Mouse (Mus musculus): ENCODE data around the gene Ptcd2. TPM values are rescaled to one million over a fixed set of nuclear protein-coding genes. Genes with fewer than 3 reads are reported as not detected.

Ptcd2 gene
- total RNA-seq, 2 experiments from 2014 or later: 24.7 to 25.2 TPM

GRCm38 (mm10) chr13:99306164-99306563, 38.3 kb downstream of the Ptcd2 start:
- DNase-seq (ENCODE audit: low spot score): no peak

- DNase-seq (ENCODE audit: low spot score): peak; percentile 48
These were observed 39.3 kb downstream of the Ptcd2 start for GRCm38 (mm10) chr13:99305186-99305585.

GRCm38 (mm10) chr13:99304365-99304764, 40.1 kb downstream of the Ptcd2 start:
- peak; percentile 47 for DNase-seq (ENCODE audit: low spot score)

- DNase-seq (ENCODE audit: low spot score): no peak
These were observed 40.7 kb downstream of the Ptcd2 start for GRCm38 (mm10) chr13:99303846-99304245.

- DNase-seq (ENCODE audit: low spot score): no peak
These were observed 44.6 kb downstream of the Ptcd2 start for GRCm38 (mm10) chr13:99299921-99300320.

GRCm38 (mm10) chr13:99294176-99294575, 50.3 kb downstream of the Ptcd2 start:
- DNase-seq (ENCODE audit: low spot score): no peak

GRCm38 (mm10) chr13:99290766-99291165, 53.7 kb downstream of the Ptcd2 start:
- DNase-seq (ENCODE audit: low spot score): no peak

- no peak for DNase-seq (ENCODE audit: low spot score)
These were observed 56.7 kb downstream of the Ptcd2 start for GRCm38 (mm10) chr13:99287786-99288185.

- no peak for DNase-seq (ENCODE audit: low spot score)
These were observed 57.3 kb downstream of the Ptcd2 start for GRCm38 (mm10) chr13:99287207-99287606.

- DNase-seq (ENCODE audit: low spot score): no peak
These were observed 59.3 kb downstream of the Ptcd2 start for GRCm38 (mm10) chr13:99285241-99285640.

- DNase-seq (ENCODE audit: low spot score): peak; percentile 33
These were observed 59.9 kb downstream of the Ptcd2 start for GRCm38 (mm10) chr13:99284400-99285160.

- no peak for DNase-seq (ENCODE audit: low spot score)
These were observed 60.6 kb downstream of the Ptcd2 start for GRCm38 (mm10) chr13:99283916-99284315.

GRCm38 (mm10) chr13:99282961-99283360, 61.5 kb downstream of the Ptcd2 start:
- DNase-seq (ENCODE audit: low spot score): no peak

GRCm38 (mm10) chr13:99279351-99279750, 65.2 kb downstream of the Ptcd2 start:
- no peak for DNase-seq (ENCODE audit: low spot score)

GRCm38 (mm10) chr13:99278511-99278910, 66.0 kb downstream of the Ptcd2 start:
- DNase-seq (ENCODE audit: low spot score): no peak

- no peak for DNase-seq (ENCODE audit: low spot score)
These were observed 67.0 kb downstream of the Ptcd2 start for GRCm38 (mm10) chr13:99277521-99277920.

GRCm38 (mm10) chr13:99272046-99272445, 72.5 kb downstream of the Ptcd2 start:
- DNase-seq (ENCODE audit: low spot score): no peak

Other genes with a start within 250 kb of the Ptcd2 start
- gene Zfp366, start 159.9 kb downstream of the Ptcd2 start, total RNA-seq (2021): 1 to 10 TPM; 3.8 to 3.9 TPM
- 10 to 100 TPM; 25.2 to 26.0 TPM for gene Mrps27, start 81 bp upstream of the Ptcd2 start, total RNA-seq (2021)
- 10 to 100 TPM in 1 of 2 experiments, 1 to 10 TPM in 1; 7.1 to 11.5 TPM for gene Map1b, start 171.8 kb upstream of the Ptcd2 start, total RNA-seq (2021)